Mouse (Mus musculus) urinary bladder, postnatal 4 days (tissue): Measurements from ENCODE around the gene Sik3.
"Not testable (repeated sequence)": the region's sequence is repeated elsewhere in the genome, so short reads cannot be mapped to it uniquely, and the experiment has no call there.

Experiments
- DNase-seq, 2 experiments: peaks; one replicate each; pipeline ENCODE4 v3.0.0; 2021 to 2022; ENCODE audit warnings: low spot score in 2 of 2

Sik3 gene

DNA sequence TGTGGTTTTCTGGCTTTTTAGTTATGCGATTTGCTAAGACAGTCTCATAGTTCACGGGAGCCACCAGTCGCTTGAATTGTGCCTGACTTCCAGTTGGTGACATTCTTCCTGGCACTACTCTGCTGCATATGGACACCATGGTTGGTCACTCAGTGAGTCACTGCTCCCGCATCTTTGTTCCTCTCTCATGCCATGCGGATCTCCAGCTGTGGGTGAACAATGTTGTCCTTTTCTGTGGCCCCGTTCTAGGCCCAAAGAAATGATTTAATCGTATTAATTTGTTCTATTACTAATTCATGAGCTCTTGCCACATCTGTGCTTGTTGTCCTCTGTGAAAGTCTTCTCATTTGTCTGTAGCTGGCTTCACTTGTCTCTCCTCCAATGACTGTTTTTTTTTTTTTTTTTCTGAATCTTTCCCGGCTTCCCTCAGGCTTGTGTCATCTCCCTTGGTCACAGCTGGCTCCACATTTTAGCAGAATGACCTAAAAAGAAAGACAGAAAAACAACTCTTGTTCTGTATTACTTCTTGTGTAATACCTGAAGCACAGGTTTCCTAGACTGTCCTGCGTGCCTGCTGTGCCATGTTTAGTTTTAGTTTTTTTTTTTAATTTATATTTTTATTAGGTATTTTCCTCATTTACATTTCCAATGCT is 40.5 kb downstream of the Sik3 start:
- DNase-seq, result no peak

GRCm38 (mm10) chr9:46058065-46058464 is 45.4 kb downstream of the Sik3 start:
- DNase-seq, result no peak

- DNase-seq, result no peak
Observed at GRCm38 (mm10) chr9:46060249-46060648, 47.6 kb downstream of the Sik3 start.

DNA sequence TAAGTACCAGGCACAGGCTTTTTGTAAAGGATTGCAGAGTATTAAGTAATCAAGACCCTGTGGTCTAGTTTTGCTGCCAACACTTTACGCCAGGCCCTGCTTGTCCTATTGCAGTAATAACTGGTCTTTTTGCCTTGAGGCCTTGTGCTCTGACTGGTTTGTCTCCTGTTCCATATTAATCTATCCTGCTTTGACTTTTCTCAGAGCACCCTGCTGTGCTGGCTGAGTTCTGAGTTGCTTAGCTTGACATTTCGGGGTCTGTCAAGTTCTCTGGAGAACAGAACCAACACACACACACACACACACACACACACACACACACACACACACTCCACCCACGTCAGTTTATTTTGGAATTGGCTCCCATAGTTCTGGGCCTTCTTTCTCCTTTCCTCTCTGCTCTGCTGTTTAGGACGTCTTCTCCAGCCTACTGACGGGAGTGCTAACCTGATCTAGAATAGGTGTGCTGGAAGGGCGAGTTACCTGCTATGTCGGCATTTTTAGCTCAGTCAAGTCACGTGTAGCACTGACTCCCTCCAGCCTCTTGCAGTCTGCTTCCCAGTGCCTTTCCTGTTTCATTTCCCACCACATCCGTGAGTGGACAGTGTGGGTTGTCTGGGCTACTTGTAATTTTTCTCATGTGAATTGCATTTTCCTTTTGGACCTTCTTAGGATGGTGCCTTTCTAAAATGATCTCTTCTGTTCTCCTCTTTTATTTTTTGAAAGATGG is 49.2 kb downstream of the Sik3 start:
- no peak for DNase-seq

DNA sequence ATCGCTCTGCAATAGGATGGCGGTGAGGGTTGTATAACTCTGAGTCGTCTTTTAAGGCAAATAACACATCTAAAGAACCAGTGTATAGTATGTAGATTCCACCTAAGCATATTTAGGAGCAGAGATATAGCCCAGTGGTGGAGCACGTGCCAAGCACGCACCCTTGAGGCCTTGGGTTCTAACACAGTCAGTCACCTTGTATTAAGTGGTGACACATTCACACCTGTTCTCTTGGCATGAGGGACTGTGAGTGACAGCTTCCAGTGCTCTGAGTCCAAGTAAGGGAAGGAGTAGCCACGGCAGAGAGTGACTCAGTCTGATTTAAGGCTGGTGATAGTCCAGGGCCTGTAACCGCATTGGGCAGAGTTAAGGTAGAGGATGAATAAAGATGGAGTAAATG is 51.7 kb downstream of the Sik3 start:
- no peak for DNase-seq

GRCm38 (mm10) chr9:46066711-46067110 is 54.1 kb downstream of the Sik3 start:
- no peak for DNase-seq

DNA sequence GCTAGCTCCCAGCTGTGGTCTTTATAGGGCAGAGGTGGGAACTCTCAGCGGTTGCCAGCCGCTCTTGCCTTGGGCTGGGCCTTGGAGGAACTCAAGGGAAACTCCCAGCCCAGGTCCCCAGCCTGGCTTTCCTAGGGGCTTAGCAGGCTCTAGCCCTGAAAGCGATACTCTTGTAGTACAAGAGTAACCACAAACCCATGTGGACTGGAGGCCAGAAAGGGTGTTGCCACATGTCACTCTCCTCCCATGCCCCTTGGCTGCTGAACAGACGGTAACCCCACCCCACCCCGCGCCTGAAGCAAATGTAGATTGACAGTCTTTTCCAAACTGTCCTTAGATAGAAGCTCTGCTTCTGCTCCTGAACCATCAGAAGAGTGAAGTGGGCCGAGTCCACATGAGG is 55.1 kb downstream of the Sik3 start:
- DNase-seq, result no peak

- DNase-seq, result no peak
Observed at GRCm38 (mm10) chr9:46069013-46069412, 56.4 kb downstream of the Sik3 start.

DNA sequence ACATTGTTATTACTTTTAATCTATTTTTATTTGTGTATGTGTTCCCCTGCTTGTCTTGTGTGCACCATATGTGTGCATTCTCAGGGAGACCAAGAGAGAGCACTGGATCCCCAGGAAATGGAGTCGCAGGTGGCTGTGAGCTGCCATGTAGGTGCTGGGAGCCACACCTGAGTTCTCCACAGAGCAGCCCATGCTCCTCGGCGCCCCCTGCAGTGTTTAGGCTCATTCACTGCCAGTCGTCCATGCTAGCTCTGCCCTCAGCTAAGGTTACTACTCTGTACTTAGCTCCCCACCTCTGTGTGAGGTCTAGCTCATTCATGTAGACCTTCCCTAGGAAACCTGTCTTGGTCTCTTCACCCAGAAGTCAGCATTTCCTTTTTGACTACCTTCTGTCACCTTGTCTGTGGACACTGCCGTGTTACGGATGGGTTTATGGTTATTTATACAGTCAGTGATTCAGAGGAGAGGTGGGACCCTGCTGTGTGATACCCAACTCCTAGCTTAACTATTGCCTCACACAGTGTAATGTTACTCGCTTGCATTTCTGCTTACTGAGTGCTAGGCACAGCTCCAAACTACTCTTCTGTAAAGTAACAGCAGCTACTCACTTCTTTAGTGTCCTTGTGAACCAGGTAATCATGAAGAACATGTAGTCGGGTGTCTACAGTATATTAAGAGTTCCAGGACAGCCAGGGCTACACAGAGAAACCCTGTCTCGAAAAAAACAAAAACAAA is 59.6 kb downstream of the Sik3 start:
- DNase-seq, result no peak

- no peak for DNase-seq
Observed at GRCm38 (mm10) chr9:46073443-46073842, 60.8 kb downstream of the Sik3 start.

- DNase-seq, result no peak
Observed at GRCm38 (mm10) chr9:46075578-46075977, 63.0 kb downstream of the Sik3 start.

DNA sequence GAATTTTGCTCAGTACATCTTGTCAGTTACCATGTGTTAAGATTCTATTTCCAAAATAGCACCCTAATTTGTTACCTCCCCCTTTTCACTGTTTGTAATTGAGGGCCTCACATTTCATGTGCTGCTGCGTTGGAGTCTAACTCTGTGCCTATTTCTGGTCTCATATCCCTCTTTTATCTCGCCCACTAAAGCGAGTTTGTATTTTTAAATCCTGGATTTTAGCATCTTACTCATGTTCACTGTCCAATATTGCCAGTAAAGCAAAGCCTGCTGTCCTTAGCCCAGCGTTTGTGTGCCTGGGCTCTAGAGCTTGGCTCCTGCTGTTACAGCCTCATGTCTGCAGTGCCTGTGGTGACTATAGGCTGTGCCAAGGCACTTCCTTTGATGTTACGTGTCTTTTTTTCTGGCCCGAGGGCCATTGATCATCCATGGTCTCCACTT is 69.8 kb downstream of the Sik3 start:
- no peak for DNase-seq

DNA sequence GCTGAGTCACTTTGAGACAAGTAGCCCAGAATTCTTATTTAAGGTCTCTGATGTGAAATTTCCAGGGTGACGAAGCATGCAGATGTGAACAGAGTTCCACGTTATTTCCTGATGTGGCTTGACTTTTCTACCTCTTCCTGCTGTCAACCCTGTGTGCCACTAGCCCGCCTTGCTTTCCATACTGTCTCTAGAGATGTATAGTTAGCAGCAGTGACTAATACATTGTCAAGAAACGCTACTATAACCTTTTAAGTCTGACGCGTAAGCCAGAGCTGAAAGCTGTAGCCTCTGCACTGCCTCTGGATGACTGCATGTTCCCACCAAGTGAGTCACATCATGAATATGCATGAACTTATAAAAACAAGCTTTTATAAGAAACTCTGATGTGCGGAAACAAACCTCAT is 70.9 kb downstream of the Sik3 start:
- no peak for DNase-seq

DNA sequence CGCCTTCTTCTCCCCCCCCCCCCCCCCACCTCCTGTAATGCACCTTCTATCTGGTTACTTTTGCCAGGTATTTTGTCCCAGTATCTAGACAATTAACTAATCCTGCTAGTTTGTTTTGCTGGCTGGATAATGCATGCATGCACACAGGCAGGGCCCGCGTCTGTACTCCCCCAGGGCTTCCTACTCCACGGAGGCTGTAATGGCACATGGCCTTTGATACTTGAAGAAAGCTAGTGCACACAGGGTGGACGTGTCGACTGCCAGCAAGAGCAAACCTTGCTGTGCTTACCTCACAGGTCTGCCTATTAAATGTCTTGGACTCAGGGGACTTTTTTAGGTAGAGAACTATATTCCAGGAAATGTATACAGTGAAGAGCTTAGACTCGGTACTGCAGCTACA is 73.3 kb downstream of the Sik3 start:
- DNase-seq, result no peak

DNA sequence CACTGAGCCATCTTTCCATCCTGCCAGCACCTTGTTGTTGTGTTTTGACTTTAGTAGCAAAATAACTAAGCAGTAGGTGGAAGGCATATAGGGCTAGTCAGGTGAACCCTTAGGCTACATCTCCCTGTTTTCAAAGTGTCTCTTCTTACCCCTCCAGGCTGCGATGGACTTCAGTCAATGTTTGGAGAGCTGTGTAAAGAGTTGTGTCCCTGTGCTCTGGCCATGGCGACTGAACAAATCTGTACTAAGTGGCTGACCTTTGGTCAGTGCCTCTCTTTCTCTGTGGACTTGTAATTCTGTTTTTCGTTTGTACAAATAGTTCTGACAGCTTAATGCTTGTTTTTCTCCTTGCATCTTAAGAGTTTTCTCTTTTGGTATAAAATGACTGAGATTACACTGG is 74.2 kb downstream of the Sik3 start:
- DNase-seq, result no peak

GRCm38 (mm10) chr9:46087461-46087860 is 74.8 kb downstream of the Sik3 start:
- DNase-seq, result no peak

DNA sequence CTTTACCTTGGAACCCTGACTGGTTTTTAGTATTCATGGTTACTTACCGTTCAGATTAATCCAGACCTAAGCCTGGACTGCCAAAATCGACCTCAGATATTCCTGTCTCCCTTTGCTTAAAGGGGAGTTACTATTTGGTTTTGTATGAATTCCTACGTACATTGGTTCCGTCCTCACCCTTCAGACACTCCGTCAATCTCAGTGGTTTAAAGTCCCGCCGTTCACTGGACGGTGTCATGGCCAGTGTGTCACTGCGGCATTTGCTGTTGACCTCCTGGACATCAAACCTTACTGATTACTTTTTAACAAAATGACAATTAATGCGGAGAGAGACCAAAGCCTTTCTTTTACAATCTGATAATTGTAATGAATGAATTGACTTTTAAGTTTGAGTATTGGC is 76.1 kb downstream of the Sik3 start:
- no peak for DNase-seq

- DNase-seq, result no peak
Observed at GRCm38 (mm10) chr9:46090066-46090465, 77.4 kb downstream of the Sik3 start.

DNA sequence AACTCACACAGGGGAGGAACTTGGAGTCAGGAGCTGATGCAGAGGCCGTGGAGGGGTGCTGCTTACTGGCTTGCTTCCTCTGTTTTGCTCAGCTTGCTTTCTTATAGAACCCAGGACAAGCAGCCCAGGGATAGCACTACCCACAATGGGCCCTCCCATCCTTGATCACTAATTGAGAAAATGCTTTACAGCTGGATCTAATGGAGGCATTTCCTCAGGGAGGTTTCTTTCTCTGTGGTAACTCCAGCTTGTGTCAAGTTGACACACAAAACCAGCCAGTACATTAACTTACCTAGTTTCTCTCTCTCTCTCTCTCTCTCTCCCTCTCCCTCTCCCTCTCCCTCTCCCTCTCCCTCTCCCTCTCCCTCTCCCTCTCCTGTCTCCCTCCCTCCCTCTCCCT is 78.5 kb downstream of the Sik3 start:
- not testable (repeated sequence) for DNase-seq

DNA sequence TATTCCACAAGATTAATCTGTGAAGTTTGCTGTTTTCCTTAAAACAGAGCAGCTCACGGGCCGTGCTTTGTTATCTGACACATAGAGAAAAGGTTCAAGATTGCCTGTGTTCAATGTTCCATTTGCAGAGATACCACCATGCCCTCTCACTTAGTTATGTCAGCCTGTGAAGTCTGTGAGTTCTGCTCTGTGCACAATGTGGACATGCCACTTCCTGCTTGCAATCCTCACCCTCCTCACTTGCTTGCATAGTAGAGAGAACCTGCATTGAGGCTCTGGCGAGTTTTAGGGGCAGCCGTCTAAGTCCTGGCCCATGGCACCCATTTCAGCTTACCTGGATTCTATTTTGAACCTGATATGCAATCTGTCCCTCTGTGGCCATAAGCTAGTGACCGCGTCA is 80.0 kb downstream of the Sik3 start:
- DNase-seq, result no peak

- DNase-seq, result no peak
Observed at GRCm38 (mm10) chr9:46098360-46098985, 85.9 kb downstream of the Sik3 start.

DNA sequence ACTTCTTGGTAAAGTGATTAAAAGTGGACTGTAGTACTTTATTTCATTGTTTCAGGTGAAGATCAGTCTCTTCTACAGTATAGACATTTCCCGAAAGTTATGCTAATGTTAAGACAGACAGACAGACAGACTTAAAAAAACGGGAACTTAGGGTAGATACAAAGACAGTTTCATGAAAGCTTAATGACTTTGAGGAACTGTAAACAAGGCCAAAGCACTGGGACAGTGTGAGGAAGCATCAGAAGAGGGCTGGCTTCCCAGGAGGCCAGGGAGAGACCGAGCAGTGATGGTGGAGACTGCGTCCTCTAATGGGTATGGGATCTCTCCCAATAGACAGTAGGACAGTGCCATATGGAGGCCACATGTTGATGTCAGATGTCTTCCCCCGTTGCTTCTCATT is 86.5 kb downstream of the Sik3 start:
- no peak for DNase-seq
